ENCODE assay signal across 19 mouse cellular contexts in the genomic region with DNA sequence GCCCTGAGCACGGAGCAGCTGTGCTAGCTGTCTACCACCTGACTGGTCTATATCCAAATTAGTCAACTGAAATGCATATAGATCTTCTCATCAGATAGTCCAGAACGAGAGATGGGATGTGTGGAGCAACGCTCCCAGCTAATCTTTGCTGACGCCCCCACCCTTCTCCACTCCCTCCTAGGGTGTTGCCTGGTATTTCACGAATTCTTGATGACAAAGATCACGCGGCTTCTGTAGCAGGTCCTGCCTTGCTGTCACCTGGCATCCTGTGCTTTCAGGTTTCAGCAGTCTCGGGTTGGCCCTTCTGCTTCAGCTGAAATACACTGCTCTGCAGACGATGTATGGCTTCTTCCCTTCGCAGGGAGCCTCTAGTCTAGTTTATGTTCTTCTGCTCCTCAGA.
DNase-seq lines count a peak whose midpoint lies in the region; ATAC-seq and TF ChIP-seq lines count a peak whose summit lies in the region.
"Had no signal": no experiment of that assay in that cellular context is flagged by ENCODE, and none has a peak within 500 bp of the region (broad histone marks: within the 10 kb centered on the region; RNA-seq: fewer than 3 reads in every experiment).

No protein-coding gene starts in this region.

- no peak overlapping the region for H3K4me2 ChIP-seq in limb, embryonic 14.5 days (replicated peaks; ENCODE audit: low read depth, low read length, severe bottlenecking)
- H3K4me2 ChIP-seq: embryonic facial prominence, embryonic 13.5 days; forebrain, embryonic 15.5 days; heart, embryonic 12.5 days; hindbrain, embryonic 14.5 days; intestine, embryonic 15.5 days had no signal

- DNase-seq in limb, embryonic 14.5 days (ENCODE audit: low spot score): peak; percentile 22
- DNase-seq in limb, embryonic 10.5 days (ENCODE audit: low spot score): no peak
- DNase-seq in ES-E14 (ENCODE audit: low read depth, low spot score) (peak; percentile 19), ZHBTc4 (ENCODE audit: low read depth, low spot score) (peak; percentile 93)
- DNase-seq in lung, postnatal 14 days: no peak
- DNase-seq in embryo, embryonic 10.5 days (ENCODE audit: low spot score): no peak
- DNase-seq: adrenal gland, adult 2 months; adrenal gland, postnatal 25 days; cerebellum, adult 2 months; cerebellum, postnatal 10 days; embryo, embryonic 11 days; gastrocnemius, postnatal 14 days had no signal

- no peak overlapping the region for H3K4me3 ChIP-seq in limb, embryonic 14.5 days (replicated peaks; ENCODE audit: low read length)
- H3K4me3 ChIP-seq in limb, embryonic 10.5 days: no peak overlapping the region
- no peak overlapping the region for H3K4me3 ChIP-seq in ES-E14 (ENCODE audit: insufficient read depth in 1 of 2, low read depth in 1 of 2, low read length in 2 of 2, poor library complexity in 1 of 2, severe bottlenecking in 1 of 2)
- H3K4me3 ChIP-seq: embryonic facial prominence, embryonic 13.5 days; erythroblast, embryonic 14.5 days; forebrain, embryonic 15.5 days; heart, embryonic 12.5 days; hindbrain, embryonic 10.5 days; intestine, embryonic 15.5 days had no signal

- H3K9ac ChIP-seq in limb, embryonic 14.5 days (ENCODE audit: low read depth, low read length, severe bottlenecking): no peak overlapping the region
- H3K9ac ChIP-seq in ES-E14 (ENCODE audit: insufficient read depth, low read depth, low read length, poor library complexity, severe bottlenecking): no peak overlapping the region
- H3K9ac ChIP-seq: embryonic facial prominence, embryonic 13.5 days; forebrain, embryonic 15.5 days; heart, embryonic 12.5 days; hindbrain, embryonic 14.5 days; intestine, embryonic 15.5 days had no signal

- no peak for ATAC-seq in limb, embryonic 14.5 days (ENCODE audit: low FRiP score, low read depth)
- ATAC-seq: forebrain, embryonic 15.5 days; intestine, embryonic 15.5 days had no signal

- H3K9me3 ChIP-seq in limb, embryonic 14.5 days (ENCODE audit: control insufficient read depth, low read length): no peaks in the 10 kb centered on the region
- no peaks in the 10 kb centered on the region for H3K9me3 ChIP-seq in limb, embryonic 10.5 days (replicated peaks)
- no peaks in the 10 kb centered on the region for H3K9me3 ChIP-seq in ES-E14 (ENCODE audit: control insufficient read depth, insufficient read depth, low read depth, low read length)
- H3K9me3 ChIP-seq: embryonic facial prominence, embryonic 13.5 days; forebrain, embryonic 15.5 days; heart, embryonic 12.5 days; hindbrain, embryonic 10.5 days; intestine, embryonic 15.5 days had no signal

- WGBS in limb, embryonic 14.5 days: 79% methylated on average over 10 of the region's 10 CpGs
- 87% methylated on average over 10 of the region's 10 CpGs for WGBS in limb, embryonic 10.5 days

- H3K4me1 ChIP-seq in limb, embryonic 14.5 days (ENCODE audit: control insufficient read depth, insufficient read depth, low read length): no peaks in the 10 kb centered on the region
- no peaks in the 10 kb centered on the region for H3K4me1 ChIP-seq in limb, embryonic 10.5 days
- peaks cover 0 to 10% of the 10 kb centered on the region in 2 experiments; a peak in 3 of 4 replicates for H3K4me1 ChIP-seq in ES-E14 (ENCODE audit: control insufficient read depth in 2 of 2, insufficient read depth in 2 of 2, low read length in 2 of 2, poor library complexity in 1 of 2)
- H3K4me1 ChIP-seq: embryonic facial prominence, embryonic 13.5 days; forebrain, embryonic 15.5 days; heart, embryonic 12.5 days; intestine, embryonic 15.5 days had no signal

- TF ChIP-seq POLR2A in limb, embryonic 14.5 days (IDR thresholded peaks at IDR 0.05; ENCODE audit: borderline replicate concordance, extremely low read depth, insufficient read depth, insufficient read length): no peak

- peaks cover 14% of the 10 kb centered on the region for H3K36me3 ChIP-seq in limb, embryonic 14.5 days (ENCODE audit: control insufficient read depth, insufficient read depth, low read length)
- peaks cover 15% of the 10 kb centered on the region for H3K36me3 ChIP-seq in limb, embryonic 10.5 days
- peaks cover 3% of the 10 kb centered on the region; the same call in 1 of the 2 replicates for H3K36me3 ChIP-seq in ES-E14 (ENCODE audit: control insufficient read depth, insufficient read depth, low read length, poor library complexity, severe bottlenecking)
- H3K36me3 ChIP-seq: forebrain, embryonic 15.5 days; intestine, embryonic 15.5 days had no signal

- H3K27me3 ChIP-seq in limb, embryonic 14.5 days (ENCODE audit: control insufficient read depth, insufficient read depth, low read length): no peaks in the 10 kb centered on the region
- H3K27me3 ChIP-seq in limb, embryonic 10.5 days (ENCODE audit: low read depth, poor library complexity, severe bottlenecking): no peaks in the 10 kb centered on the region
- H3K27me3 ChIP-seq: embryonic facial prominence, embryonic 13.5 days; forebrain, embryonic 15.5 days; heart, embryonic 12.5 days; intestine, embryonic 15.5 days had no signal

- no peak overlapping the region for H3K27ac ChIP-seq in limb, embryonic 14.5 days (replicated peaks; ENCODE audit: low read depth, low read length)
- H3K27ac ChIP-seq in limb, embryonic 10.5 days: no peak overlapping the region
- H3K27ac ChIP-seq in ES-E14 (ENCODE audit: insufficient read depth, low read depth, low read length, poor library complexity, severe bottlenecking): no peak overlapping the region
- H3K27ac ChIP-seq: embryonic facial prominence, embryonic 13.5 days; forebrain, embryonic 15.5 days; hindbrain, embryonic 10.5 days; hindbrain, embryonic 14.5 days; intestine, embryonic 15.5 days had no signal

- in situ Hi-C loops in ES-E14 (cut with MboI; ENCODE audit: low sequenced_read_pairs in 2 of 2, unreplicated experiment in 2 of 2): no loop called here

TF ChIP-seq in ES-E14, 5 proteins besides CTCF, POLR2A, EP300 and RAD21:
- TF ChIP-seq HCFC1 (IDR thresholded peaks at IDR 0.05; ENCODE audit: borderline replicate concordance, insufficient read depth, low read length): no peak
- no peak for TF ChIP-seq ZNF384 (IDR thresholded peaks at IDR 0.05; ENCODE audit: low read depth, low read length)
- TF ChIP-seq CHD2 (IDR thresholded peaks at IDR 0.05; ENCODE audit: low read depth, low read length): no peak
- no peak for TF ChIP-seq MAFK (IDR thresholded peaks at IDR 0.05; ENCODE audit: insufficient read depth, low read depth, low read length)
- TF ChIP-seq ZC3H11A (IDR thresholded peaks at IDR 0.05; ENCODE audit: borderline replicate concordance, low read depth, low read length): no peak

Comparison
In these comparisons a context has a peak if more than half of its experiments do, and no peak if none do; other contexts are left out.
1. DNase-seq: peak in limb, embryonic 14.5 days (single experiment), ES-E14 (single experiment) and ZHBTc4 (single experiment); none in limb, embryonic 10.5 days (single experiment), lung, postnatal 14 days (single experiment) and embryo, embryonic 10.5 days (single experiment).